Mouse (Mus musculus) 3T3-L1 (cell line): Measurements from ENCODE around the gene Ctsll3.

ENCODE experiments used
- DNase-seq: peaks from one replicate; pipeline ENCODE4 v3.0.0-alpha.2; 2015; ENCODE audit warnings: low read depth, low spot score

Ctsll3 gene

GRCm38 (mm10) chr13:60802749-60803148 is at the start of gene Ctsll3:
Gene Ctsll3, minus strand, starts transcription at chr13:60802849.
- DNase-seq = no peak

- DNase-seq = peak; percentile 60
These were observed 45.8 kb upstream of the Ctsll3 start for GRCm38 (mm10) chr13:60848241-60849120.

GRCm38 (mm10) chr13:60843153-60843552 is 40.5 kb upstream of the Ctsll3 start:
- DNase-seq = no peak

- DNase-seq = no peak
These were observed 40.1 kb upstream of the Ctsll3 start for GRCm38 (mm10) chr13:60842703-60843102.

- DNase-seq = no peak
These were observed 36.8 kb upstream of the Ctsll3 start for GRCm38 (mm10) chr13:60839353-60839902.

GRCm38 (mm10) chr13:60826052-60826451 is 23.4 kb upstream of the Ctsll3 start:
- peak; percentile 35 for DNase-seq

GRCm38 (mm10) chr13:60820486-60821175 is 18.0 kb upstream of the Ctsll3 start:
- DNase-seq = peak; percentile 86

GRCm38 (mm10) chr13:60819469-60819868 is 16.8 kb upstream of the Ctsll3 start:
- DNase-seq = no peak

GRCm38 (mm10) chr13:60813722-60814121 is 11.1 kb upstream of the Ctsll3 start:
- no peak for DNase-seq

- no peak for DNase-seq
These were observed 10.1 kb upstream of the Ctsll3 start for GRCm38 (mm10) chr13:60812768-60813167.

- no peak for DNase-seq
These were observed 7.0 kb upstream of the Ctsll3 start for GRCm38 (mm10) chr13:60809690-60810089.

GRCm38 (mm10) chr13:60789466-60789865 is 13.2 kb downstream of the Ctsll3 start:
- no peak for DNase-seq

- DNase-seq = no peak
These were observed 16.4 kb downstream of the Ctsll3 start, which contains the start of gene BC051665 for GRCm38 (mm10) chr13:60786264-60786663. Gene BC051665, minus strand, starts transcription at chr13:60786364.

GRCm38 (mm10) chr13:60783301-60783700 is 19.3 kb downstream of the Ctsll3 start:
- no peak for DNase-seq

GRCm38 (mm10) chr13:60780534-60780933 is 22.1 kb downstream of the Ctsll3 start:
- DNase-seq = no peak

GRCm38 (mm10) chr13:60761161-60761560 is 41.5 kb downstream of the Ctsll3 start:
- no peak for DNase-seq

GRCm38 (mm10) chr13:60760392-60760791 is 42.3 kb downstream of the Ctsll3 start:
- no peak for DNase-seq

- peak; percentile 65 for DNase-seq
These were observed 43.5 kb downstream of the Ctsll3 start for GRCm38 (mm10) chr13:60759136-60759535.

- DNase-seq = no peak
These were observed 45.4 kb downstream of the Ctsll3 start for GRCm38 (mm10) chr13:60757292-60757691.

- no peak for DNase-seq
These were observed 47.4 kb downstream of the Ctsll3 start for GRCm38 (mm10) chr13:60755251-60755650.

GRCm38 (mm10) chr13:60753216-60753615 is 49.4 kb downstream of the Ctsll3 start:
- DNase-seq = no peak

GRCm38 (mm10) chr13:60750930-60751329 is 51.7 kb downstream of the Ctsll3 start:
- no peak for DNase-seq
